Mouse (Mus musculus) layer of hippocampus, adult 18-20 months (tissue): ENCODE measurements around the gene Rps27l. TPM values are rescaled to one million over a fixed set of nuclear protein-coding genes. Genes with fewer than 3 reads are reported as not detected.

Experiments
- DNase-seq, 2 experiments: peaks; one replicate each; pipeline ENCODE4 v3.0.0; 2022; ENCODE audit warnings: low spot score in 2 of 2
- total RNA-seq, 2 experiments: library from RNA; stranded (reverse); gene quantifications; 2 replicates each; pipeline ENCODE4 v1.2.3; 2021

Rps27l gene
- total RNA-seq, 2 experiments from 2014 or later, result 35.9 to 39.4 TPM

DNA sequence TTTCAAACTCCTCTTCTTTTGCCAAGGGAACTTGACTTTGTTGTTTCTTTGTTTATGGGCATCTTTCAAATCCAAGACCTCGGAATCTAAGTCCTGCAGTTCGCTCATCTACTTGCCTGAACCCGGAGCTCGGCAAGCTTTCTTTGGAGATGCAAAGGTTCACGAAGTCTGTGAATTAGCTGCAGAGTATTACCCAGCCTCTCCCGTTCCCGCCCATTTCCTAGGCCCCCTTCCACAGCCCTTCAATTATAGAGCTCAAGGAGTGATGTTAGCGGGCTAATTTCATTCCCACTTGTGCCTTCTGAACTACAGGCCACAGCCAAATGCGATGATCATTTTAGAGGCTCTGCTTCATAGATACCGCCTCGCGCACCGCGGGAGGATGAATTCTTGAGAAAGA, 25.9 kb upstream of the Rps27l start:
- DNase-seq, result no peak

DNA sequence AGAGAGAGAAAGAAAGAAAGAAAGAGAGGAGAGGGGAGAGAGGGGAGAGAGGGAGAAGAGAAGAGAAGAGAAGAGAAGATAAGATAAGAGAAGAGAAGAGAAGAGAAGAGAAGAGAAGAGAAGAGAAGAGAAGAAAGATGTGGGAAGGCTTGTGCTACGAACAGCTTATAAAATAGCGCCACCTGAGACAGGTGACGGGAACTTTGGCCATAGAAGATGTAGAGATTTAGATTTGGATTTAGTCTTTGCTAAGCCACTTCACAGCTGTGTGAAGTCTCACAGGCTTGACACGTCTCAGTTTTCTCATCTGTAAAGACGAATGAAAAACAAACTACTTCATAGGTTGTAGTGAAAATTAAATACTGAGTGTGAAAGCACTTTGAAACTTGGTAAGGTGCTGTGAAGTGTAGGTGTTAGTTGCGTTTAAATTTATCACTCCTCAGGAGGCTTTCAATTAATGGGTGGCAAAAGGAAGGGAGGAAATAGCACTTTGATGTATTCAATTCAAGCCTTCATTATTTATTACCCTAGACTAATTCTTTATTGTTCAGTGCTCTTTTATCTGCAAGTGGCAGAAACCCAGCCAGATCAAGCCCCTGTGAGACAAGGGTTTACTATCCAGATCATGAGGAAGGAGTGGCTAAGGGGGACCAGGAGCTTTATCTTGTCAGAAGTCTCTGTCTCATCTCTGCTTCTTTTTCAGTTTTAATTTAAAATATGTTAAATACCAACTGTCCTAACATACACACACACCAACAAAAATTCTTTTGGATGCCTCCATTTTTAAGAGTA, 25.2 kb upstream of the Rps27l start:
- no peak for DNase-seq

- no peak for DNase-seq
These were observed 23.8 kb upstream of the Rps27l start for GRCm38 (mm10) chr9:66922076-66922475.

DNA sequence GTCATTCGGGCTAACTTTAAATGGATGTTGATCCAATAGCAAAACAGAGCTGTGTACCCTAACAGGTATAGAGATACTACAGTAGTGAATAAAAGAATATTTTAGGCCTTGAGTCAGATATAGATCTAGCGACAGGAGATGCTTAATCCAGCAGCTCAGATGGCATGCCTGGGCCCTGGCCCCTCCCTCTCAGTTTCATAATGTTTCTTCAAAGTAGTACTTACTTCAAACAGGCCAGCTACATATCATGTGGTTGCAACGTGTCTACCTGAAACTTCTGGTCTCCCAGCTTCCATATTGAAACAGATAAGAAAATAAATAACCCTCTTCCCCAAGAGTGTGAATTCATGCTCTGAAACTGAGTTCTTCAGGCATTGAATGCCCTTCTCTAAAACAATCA, 20.0 kb upstream of the Rps27l start:
- DNase-seq, result no peak

- peak; percentile 74 to 87 for DNase-seq
These were observed 18.0 kb upstream of the Rps27l start for GRCm38 (mm10) chr9:66927696-66928402.

DNA sequence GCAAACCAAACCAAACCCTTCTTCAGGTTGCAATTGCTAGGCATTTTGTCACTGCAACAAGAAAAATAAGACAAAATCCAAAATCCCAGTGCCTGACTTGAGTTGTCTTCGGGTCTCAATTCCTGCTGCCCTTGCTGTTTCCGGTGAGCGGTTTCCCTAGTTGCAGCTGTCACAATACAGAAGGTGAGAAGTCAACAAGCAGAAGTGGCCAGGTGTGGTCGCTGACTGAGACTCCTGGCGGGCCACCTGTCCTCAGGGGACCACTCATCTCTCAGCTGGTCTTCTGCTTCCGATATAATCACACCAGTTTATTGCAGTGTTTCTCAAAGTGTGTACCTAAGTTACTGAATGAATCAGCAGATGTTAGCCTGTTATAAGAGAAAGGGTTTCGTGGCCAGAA, 15.5 kb upstream of the Rps27l start:
- DNase-seq, result no peak

GRCm38 (mm10) chr9:66933869-66934808, 11.7 kb upstream of the Rps27l start:
- DNase-seq, result no peak

GRCm38 (mm10) chr9:66937507-66937906, 8.4 kb upstream of the Rps27l start:
- no peak for DNase-seq

- DNase-seq, result peak in 1 of 2 experiments; percentile 60
These were observed 7.0 kb upstream of the Rps27l start for GRCm38 (mm10) chr9:66938836-66939235.

DNA sequence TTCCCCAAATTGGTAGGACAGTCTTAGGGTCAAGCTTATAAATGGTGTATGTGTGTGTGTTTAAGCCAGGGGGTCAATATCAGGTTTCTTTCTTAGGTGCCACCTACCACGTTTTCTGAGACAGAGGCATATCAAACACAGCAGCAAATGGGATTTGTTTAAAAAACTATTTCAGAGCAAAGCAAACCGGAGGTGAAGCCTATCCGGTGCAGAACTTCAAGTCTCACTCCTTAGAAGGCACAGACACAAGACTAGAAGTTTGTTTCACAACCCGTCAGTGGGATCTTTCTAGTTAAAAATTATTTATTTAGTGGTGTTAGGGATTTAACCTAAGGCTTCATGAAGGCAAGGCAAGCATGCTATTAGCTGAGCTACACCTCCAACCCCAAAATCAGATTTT, 725 bp upstream of the Rps27l start:
- no peak for DNase-seq

- DNase-seq, result no peak
These were observed 2.6 kb downstream of the Rps27l start for GRCm38 (mm10) chr9:66948536-66948935.

DNA sequence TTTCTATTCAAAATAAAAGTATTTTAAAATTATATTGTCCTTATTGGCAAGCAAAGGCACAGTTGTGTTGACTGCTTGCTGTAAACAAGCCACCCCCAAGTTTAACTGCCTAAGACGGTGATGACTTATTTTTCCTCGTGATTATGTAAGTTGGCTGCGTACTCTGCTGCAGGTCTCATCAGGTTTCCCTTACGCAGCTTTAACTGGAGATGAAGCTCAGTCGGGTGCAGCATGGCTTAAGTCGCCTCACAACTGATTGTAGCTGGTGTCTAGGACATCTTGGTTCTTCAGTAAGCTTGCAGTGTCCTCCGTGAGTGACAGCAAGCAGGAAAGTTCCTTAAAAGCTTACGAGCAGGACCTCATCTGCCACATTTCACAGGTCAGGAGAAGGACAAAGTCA, 6.4 kb downstream of the Rps27l start:
- DNase-seq, result no peak

GRCm38 (mm10) chr9:66952886-66953285, 7.0 kb downstream of the Rps27l start:
- no peak for DNase-seq

DNA sequence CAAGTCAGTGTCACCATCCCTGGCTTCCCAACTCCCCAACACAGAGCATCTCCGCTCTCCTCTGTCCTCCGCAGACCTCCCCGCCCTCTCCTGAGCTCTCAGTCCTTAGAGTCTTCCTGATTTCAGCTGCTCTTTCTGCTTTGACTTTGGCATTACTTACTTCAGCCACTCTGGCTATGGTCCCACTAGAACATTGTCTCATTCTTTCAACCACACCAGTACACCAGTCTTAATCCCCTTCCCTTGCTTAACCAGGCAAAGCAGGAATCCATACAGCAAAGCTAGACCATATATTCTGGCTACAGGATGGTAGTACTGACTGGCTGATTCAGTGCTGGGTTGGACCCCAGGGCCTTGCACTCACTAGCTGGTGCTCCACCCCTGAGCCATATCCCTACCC, 11.6 kb downstream of the Rps27l start:
- no peak for DNase-seq

- DNase-seq, result no peak
These were observed 15.6 kb downstream of the Rps27l start for GRCm38 (mm10) chr9:66961478-66961877.

- DNase-seq, result no peak
These were observed 21.6 kb downstream of the Rps27l start for GRCm38 (mm10) chr9:66967492-66967891.

DNA sequence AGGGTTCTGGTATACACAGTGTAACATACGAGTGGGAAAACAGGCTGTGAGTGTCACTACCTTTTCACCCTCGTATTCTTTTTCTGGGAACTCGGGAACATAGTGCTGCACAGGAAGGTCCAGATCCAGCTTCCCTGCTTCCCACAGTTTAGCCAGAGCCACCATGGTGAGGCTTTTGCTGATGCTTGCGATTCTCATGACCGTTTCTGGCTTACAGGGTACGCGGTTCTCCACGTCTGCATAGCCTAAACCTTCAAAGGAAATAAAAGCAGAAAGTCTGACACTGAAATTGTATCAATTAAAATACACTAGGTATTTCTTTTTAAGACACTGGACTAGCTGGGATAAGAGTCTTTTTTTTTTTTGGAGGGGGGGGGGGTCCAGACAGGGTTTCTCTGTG, 25.2 kb downstream of the Rps27l start:
- no peak for DNase-seq

GRCm38 (mm10) chr9:66974721-66975225, 28.9 kb downstream of the Rps27l start:
- peak; percentile 37 to 51 for DNase-seq

DNA sequence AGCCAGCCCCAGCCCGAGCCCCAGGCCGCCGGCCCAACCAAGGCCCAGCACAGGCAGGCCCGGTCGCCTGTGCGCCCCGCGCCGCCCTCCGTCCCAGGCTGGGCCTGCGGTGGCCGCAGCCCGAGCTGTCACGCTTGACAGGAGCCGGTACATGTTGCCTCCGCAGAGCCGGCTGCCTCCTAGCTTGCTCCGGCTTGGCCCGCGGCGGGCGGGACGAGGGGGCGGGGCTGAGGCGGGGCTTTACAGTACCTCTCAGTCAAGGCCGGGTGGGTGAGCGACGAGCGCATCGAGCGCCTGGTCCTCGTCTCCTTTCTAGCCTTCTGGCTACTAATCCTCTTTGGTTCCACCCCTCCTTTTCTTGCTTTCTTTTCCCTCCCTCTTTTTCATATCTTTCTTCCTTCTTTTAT, 29.4 kb downstream of the Rps27l start, which contains the start of gene Lactb:
Gene Lactb, minus strand, starts transcription at position 246 of the 407 bp plus-strand sequence.
- DNase-seq, result peak; percentile 92 to 96

- DNase-seq, result no peak
These were observed 31.2 kb downstream of the Rps27l start for GRCm38 (mm10) chr9:66977121-66977520.

DNA sequence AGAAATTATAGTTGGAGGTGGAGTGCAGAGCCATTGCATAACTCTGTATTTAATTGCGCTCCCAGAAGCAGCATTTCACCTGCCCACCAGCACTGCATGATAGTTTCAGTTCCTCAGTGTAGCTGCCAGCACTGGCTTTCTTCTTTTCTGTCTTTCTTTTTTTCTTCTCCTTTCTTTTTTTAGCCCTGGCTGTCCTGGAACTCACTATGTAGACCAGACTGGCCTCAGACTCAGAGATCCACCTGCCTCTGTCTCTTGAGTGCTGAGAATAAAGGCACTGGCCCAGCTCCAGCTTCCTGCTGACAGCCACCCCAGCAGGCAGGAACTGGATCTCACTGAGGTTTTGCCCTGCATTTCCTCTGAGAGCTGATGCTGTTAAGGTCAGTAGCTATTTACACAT, 32.1 kb downstream of the Rps27l start:
- DNase-seq, result peak in 1 of 2 experiments; percentile 27
